Mouse (Mus musculus): Measurements from ENCODE around the gene Kif3a. TPM values are rescaled to one million over a fixed set of nuclear protein-coding genes. Genes with fewer than 3 reads are reported as not detected.

Gene Kif3a
- 32.7 and 47.1 TPM in 2 replicates for polyA plus RNA-seq (2016; fragmentation: Nextera tagmentation; extraction: Ambion mirVana)

GRCm38 (mm10) chr11:53567224-53568014 lies at the start of gene Kif3a:
Gene Kif3a (plus strand): TSS chr11:53567379.
- H3K27me3 ChIP-seq (ENCODE audit: insufficient read depth, poor library complexity, severe bottlenecking) = no peaks in the 10 kb centered on the region
- H3K4me3 ChIP-seq = peak within 1 kb of the TSS; percentile 94
- peaks cover 16% of the 10 kb centered on the region; the same call in 1 of the 2 replicates for H3K4me1 ChIP-seq
- peak; percentile 98 for DNase-seq (ENCODE audit: low spot score)
- under 1% methylated on average over 67 of the region's 69 CpGs for WGBS
- peaks cover 5% of the 10 kb centered on the region; the same call in 1 of the 2 replicates for H3K36me3 ChIP-seq
- peak within 1 kb of the TSS; percentile 92 for H3K27ac ChIP-seq
- H3K9me3 ChIP-seq = no peaks in the 10 kb centered on the region

GRCm38 (mm10) chr11:53518759-53519158 lies 48.4 kb upstream of the Kif3a start:
- no peak overlapping the region for H3K4me3 ChIP-seq
- peaks cover 11% of the 10 kb centered on the region; the same call in 1 of the 2 replicates for H3K27me3 ChIP-seq (ENCODE audit: insufficient read depth, poor library complexity, severe bottlenecking)
- H3K4me1 ChIP-seq = peaks cover 52% of the 10 kb centered on the region
- H3K36me3 ChIP-seq = no peaks in the 10 kb centered on the region
- no peak for DNase-seq (ENCODE audit: low spot score)
- WGBS = 41% methylated on average over 5 of the region's 5 CpGs
- no peaks in the 10 kb centered on the region for H3K9me3 ChIP-seq
- H3K27ac ChIP-seq = no peak overlapping the region

- Histone ChIP-seq H3K4me1 (peaks cover 57% of the 10 kb centered on the region), H3K4me3 (peak within 1 kb of the TSS; percentile 97), H3K36me3 (no peaks in the 10 kb centered on the region), H3K9me3 (no peaks in the 10 kb centered on the region), H3K27me3 (ENCODE audit: insufficient read depth, poor library complexity, severe bottlenecking) (peaks cover 11% of the 10 kb centered on the region; the same call in 1 of the 2 replicates), H3K27ac (peak within 1 kb of the TSS; percentile 95)
- WGBS = 5% methylated on average over 79 of the region's 79 CpGs
- no peak for DNase-seq (ENCODE audit: low spot score)
Measured at GRCm38 (mm10) chr11:53519207-53520121, 47.7 kb upstream of the Kif3a start, which contains the start of gene Sept8. Gene Sept8 (plus strand): TSS chr11:53519257.

- H3K36me3 ChIP-seq = no peaks in the 10 kb centered on the region
- H3K4me1 ChIP-seq = peaks cover 66% of the 10 kb centered on the region
- peak; percentile 85 for DNase-seq (ENCODE audit: low spot score)
- 1% methylated on average over 24 of the region's 24 CpGs for WGBS
- peak overlapping the region; percentile 97 for H3K4me3 ChIP-seq
- no peaks in the 10 kb centered on the region for H3K9me3 ChIP-seq
- peaks cover 11% of the 10 kb centered on the region; the same call in 1 of the 2 replicates for H3K27me3 ChIP-seq (ENCODE audit: insufficient read depth, poor library complexity, severe bottlenecking)
- H3K27ac ChIP-seq = peak overlapping the region; percentile 95
Measured at GRCm38 (mm10) chr11:53520122-53520978, 46.8 kb upstream of the Kif3a start.

GRCm38 (mm10) chr11:53521120-53521820 lies 45.9 kb upstream of the Kif3a start:
- peak overlapping the region; percentile 52; the same call in 1 of the 2 replicates for H3K27ac ChIP-seq
- 34% methylated on average over 16 of the region's 16 CpGs for WGBS
- no peaks in the 10 kb centered on the region for H3K9me3 ChIP-seq
- H3K4me3 ChIP-seq = peak overlapping the region; percentile 97
- H3K4me1 ChIP-seq = peaks cover 75% of the 10 kb centered on the region
- no peaks in the 10 kb centered on the region for H3K36me3 ChIP-seq
- no peak for DNase-seq (ENCODE audit: low spot score)
- peaks cover 11% of the 10 kb centered on the region; the same call in 1 of the 2 replicates for H3K27me3 ChIP-seq (ENCODE audit: insufficient read depth, poor library complexity, severe bottlenecking)

GRCm38 (mm10) chr11:53521821-53522131 lies 45.4 kb upstream of the Kif3a start:
- Histone ChIP-seq H3K4me3 (peak overlapping the region; percentile 97), H3K9me3 (no peaks in the 10 kb centered on the region), H3K36me3 (no peaks in the 10 kb centered on the region), H3K27ac (no peak overlapping the region; the same call in 1 of the 2 replicates), H3K4me1 (peaks cover 79% of the 10 kb centered on the region), H3K27me3 (ENCODE audit: insufficient read depth, poor library complexity, severe bottlenecking) (peaks cover 11% of the 10 kb centered on the region; the same call in 1 of the 2 replicates)
- WGBS = 37% methylated on average over 7 of the region's 7 CpGs
- no peak for DNase-seq (ENCODE audit: low spot score)

GRCm38 (mm10) chr11:53522362-53522761 lies 44.8 kb upstream of the Kif3a start:
- 83% methylated on average over 3 of the region's 3 CpGs for WGBS
- Histone ChIP-seq H3K4me1 (peaks cover 78% of the 10 kb centered on the region), H3K9me3 (no peaks in the 10 kb centered on the region), H3K27ac (no peak overlapping the region), H3K4me3 (no peak overlapping the region), H3K36me3 (no peaks in the 10 kb centered on the region), H3K27me3 (ENCODE audit: insufficient read depth, poor library complexity, severe bottlenecking) (peaks cover 11% of the 10 kb centered on the region; the same call in 1 of the 2 replicates)
- DNase-seq (ENCODE audit: low spot score) = no peak

- 29% methylated on average over 9 of the region's 9 CpGs for WGBS
Measured at GRCm38 (mm10) chr11:53522930-53523329, 44.2 kb upstream of the Kif3a start.

GRCm38 (mm10) chr11:53523545-53524405 lies 43.4 kb upstream of the Kif3a start:
- peaks cover 92% of the 10 kb centered on the region for H3K4me1 ChIP-seq

More at GRCm38 (mm10) chr11:53522930-53523329, 44.2 kb upstream of the Kif3a start:
- H3K4me3 ChIP-seq = no peak overlapping the region
- no peaks in the 10 kb centered on the region for H3K9me3 ChIP-seq
- H3K27ac ChIP-seq = 0 out of 2 replicates have a peak overlapping the region, but pooled peaks have one; percentile 30
- peaks cover 83% of the 10 kb centered on the region for H3K4me1 ChIP-seq
- H3K27me3 ChIP-seq (ENCODE audit: insufficient read depth, poor library complexity, severe bottlenecking) = peaks cover 11% of the 10 kb centered on the region; the same call in 1 of the 2 replicates
- no peak for DNase-seq (ENCODE audit: low spot score)
- no peaks in the 10 kb centered on the region for H3K36me3 ChIP-seq

GRCm38 (mm10) chr11:53524905-53525304 lies 42.3 kb upstream of the Kif3a start:
- H3K4me3 ChIP-seq = no peak overlapping the region
- H3K4me1 ChIP-seq = peaks cover 94% of the 10 kb centered on the region
- H3K9me3 ChIP-seq = no peaks in the 10 kb centered on the region
- DNase-seq (ENCODE audit: low spot score) = no peak
- 70% methylated on average over 6 of the region's 6 CpGs for WGBS
- no peaks in the 10 kb centered on the region for H3K27me3 ChIP-seq (ENCODE audit: insufficient read depth, poor library complexity, severe bottlenecking)
- peak overlapping the region; percentile 77 for H3K27ac ChIP-seq
- H3K36me3 ChIP-seq = no peaks in the 10 kb centered on the region

More at GRCm38 (mm10) chr11:53523545-53524405, 43.4 kb upstream of the Kif3a start:
- no peaks in the 10 kb centered on the region for H3K36me3 ChIP-seq
- H3K4me3 ChIP-seq = no peak overlapping the region
- H3K27me3 ChIP-seq (ENCODE audit: insufficient read depth, poor library complexity, severe bottlenecking) = peaks cover 2% of the 10 kb centered on the region; the same call in 1 of the 2 replicates
- 79% methylated on average over 14 of the region's 14 CpGs for WGBS
- DNase-seq (ENCODE audit: low spot score) = no peak
- 0 out of 2 replicates have a peak overlapping the region, but pooled peaks have one; percentile 30 for H3K27ac ChIP-seq
- H3K9me3 ChIP-seq = no peaks in the 10 kb centered on the region

- 31% methylated on average over 4 of the region's 4 CpGs for WGBS
- no peaks in the 10 kb centered on the region for H3K36me3 ChIP-seq
- H3K27me3 ChIP-seq (ENCODE audit: insufficient read depth, poor library complexity, severe bottlenecking) = no peaks in the 10 kb centered on the region
- H3K27ac ChIP-seq = peak overlapping the region; percentile 77
- no peak overlapping the region for H3K4me3 ChIP-seq
- peaks cover 94% of the 10 kb centered on the region for H3K4me1 ChIP-seq
- no peaks in the 10 kb centered on the region for H3K9me3 ChIP-seq
- DNase-seq (ENCODE audit: low spot score) = no peak
Measured at GRCm38 (mm10) chr11:53525461-53525860, 41.7 kb upstream of the Kif3a start.

Measured in heart, embryonic 10.5 days (tissue).